Mouse (Mus musculus) kidney, postnatal 36 days (tissue): ENCODE results near the gene Trim69.

ENCODE experiments used
- DNase-seq, 2 experiments: peaks; one replicate each; pipeline ENCODE4 v3.0.0; 2021 to 2022; ENCODE audit warnings: mixed read lengths in 2 of 2

The Trim69 gene

GRCm38 (mm10) chr2:122160680-122161079, at the start of gene Trim69:
Gene Trim69 (plus strand): TSS chr2:122160700.
- peak; percentile 85 to 95 for DNase-seq

DNA sequence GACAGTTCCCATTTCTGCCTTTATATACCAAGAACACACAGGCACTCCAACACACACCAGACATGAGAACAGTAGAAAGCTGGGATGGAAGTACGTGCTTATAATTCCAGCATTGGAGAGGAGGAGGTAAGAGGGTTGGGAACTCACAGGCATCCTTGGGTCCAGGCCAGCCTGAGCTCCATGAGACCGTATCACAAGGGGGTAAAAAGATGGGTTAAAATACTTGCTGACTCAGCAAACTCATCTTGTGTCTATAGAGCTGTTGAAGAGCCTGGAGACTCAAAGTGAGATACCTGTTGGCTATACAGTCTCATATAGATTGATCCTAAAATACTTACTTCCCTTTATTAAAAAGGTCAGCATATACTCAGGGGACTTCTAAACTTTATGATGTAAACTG, 43.6 kb upstream of the Trim69 start:
- no peak for DNase-seq

GRCm38 (mm10) chr2:122117961-122118958, 42.2 kb upstream of the Trim69 start, which contains the start of gene Spg11:
Gene Spg11 (minus strand): TSS chr2:122118386.
- peak; percentile 98 for DNase-seq

GRCm38 (mm10) chr2:122125680-122126572, 34.6 kb upstream of the Trim69 start:
- no peak for DNase-seq

GRCm38 (mm10) chr2:122126765-122127347, 33.6 kb upstream of the Trim69 start:
- no peak for DNase-seq

DNA sequence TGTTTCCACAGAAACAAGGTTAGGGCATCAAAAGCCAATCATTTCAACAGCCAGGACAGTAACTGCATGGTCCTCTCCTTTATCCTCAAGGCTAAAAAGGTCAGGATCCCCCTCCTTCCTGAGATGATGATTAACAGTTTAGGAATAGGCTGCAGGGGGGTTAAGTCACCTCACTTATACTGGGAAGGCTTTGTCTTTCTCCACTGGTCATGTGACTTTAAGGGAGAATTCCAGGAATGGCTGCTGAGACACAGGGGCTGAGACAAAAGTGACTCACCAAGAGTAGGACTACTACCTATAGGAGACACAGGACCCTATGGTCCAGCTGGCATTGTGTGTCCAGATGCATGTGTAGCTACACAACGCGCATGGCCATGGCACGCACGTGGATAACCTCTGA, 32.9 kb upstream of the Trim69 start:
- no peak for DNase-seq

- no peak for DNase-seq
These were observed 28.4 kb upstream of the Trim69 start for GRCm38 (mm10) chr2:122132078-122132477.

- no peak for DNase-seq
These were observed 27.9 kb upstream of the Trim69 start for GRCm38 (mm10) chr2:122132618-122133017.

GRCm38 (mm10) chr2:122137839-122138465, 22.5 kb upstream of the Trim69 start:
- DNase-seq = no peak

DNA sequence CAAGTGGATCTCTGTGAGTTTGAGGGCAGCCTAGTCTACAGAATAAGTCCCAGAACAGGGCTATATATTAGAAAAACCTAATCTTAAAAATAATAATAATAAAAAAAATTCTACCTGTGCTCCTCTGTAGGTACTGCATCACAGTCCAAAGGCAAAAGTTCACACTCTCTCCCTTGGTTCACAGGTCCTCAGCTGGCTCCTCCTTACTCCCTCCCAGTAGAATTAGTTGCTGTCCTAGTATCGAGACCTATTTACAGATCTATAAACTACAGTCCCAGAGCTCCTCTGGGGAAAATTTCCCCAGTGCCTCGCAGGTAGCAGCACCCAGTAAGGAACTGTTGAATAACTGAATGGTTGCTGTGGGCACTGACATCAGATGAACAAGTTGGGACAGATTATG, 19.7 kb upstream of the Trim69 start:
- DNase-seq = no peak

DNA sequence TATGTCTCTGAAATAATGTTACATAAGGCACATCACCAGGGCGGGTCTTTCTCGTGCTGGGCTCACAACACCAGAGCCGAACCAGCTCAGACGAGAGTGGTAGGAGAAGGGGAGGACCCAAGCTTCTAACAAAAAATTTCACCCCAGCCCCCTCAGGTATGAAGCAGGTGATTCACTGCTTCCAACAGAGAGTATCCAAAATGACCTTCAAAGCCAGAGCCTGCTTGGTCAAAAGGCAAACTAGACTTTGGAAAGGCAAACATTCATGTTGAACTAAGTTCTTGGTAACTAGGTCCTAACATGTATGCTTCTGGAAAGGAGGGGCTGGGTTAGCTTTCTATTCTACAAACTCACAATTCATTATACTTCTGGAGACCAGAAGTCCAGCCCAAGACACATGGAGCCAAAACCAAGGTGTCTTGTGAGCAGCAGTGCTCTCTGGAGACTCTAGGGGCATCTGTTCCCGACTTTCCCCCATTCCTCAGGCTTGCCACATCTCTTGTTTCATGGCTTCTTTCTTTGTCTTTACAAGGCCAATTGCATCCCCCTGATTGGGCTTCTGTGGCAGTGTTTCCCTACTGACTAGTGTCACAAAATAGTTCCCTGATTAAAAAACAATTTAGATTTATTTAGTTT, 19.1 kb upstream of the Trim69 start:
- no peak for DNase-seq

- DNase-seq = no peak
These were observed 17.4 kb upstream of the Trim69 start for GRCm38 (mm10) chr2:122143111-122143510.

DNA sequence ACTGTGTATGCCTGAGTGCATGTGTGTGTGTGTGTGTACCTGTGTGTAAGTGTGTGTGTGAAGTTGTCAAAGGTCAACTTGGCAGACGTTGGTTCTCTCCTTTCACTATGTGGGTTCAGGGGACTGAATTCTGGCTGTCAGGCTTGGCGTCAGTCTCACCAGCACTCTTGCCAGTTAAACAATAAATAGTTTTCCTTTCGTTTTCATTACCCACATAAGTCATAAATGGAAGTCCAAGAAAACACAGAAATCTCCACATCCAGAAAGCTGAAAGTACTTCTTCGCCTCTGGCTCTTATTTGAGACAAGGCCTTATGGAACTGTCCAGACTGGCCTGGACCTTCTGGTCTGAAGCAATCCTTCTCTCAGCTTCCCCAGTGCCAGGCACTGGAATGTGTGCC, 14.7 kb upstream of the Trim69 start:
- no peak for DNase-seq

- DNase-seq = peak; percentile 12 to 36
These were observed 13.8 kb upstream of the Trim69 start for GRCm38 (mm10) chr2:122146687-122147086.

GRCm38 (mm10) chr2:122147508-122148241, 12.8 kb upstream of the Trim69 start, which contains the start of gene B2m:
Gene B2m (plus strand): TSS chr2:122147686.
- DNase-seq = peak; percentile 95 to 97

GRCm38 (mm10) chr2:122148242-122148917, 12.1 kb upstream of the Trim69 start:
- DNase-seq = peak; percentile 89 to 90

GRCm38 (mm10) chr2:122149316-122149715, 11.2 kb upstream of the Trim69 start:
- DNase-seq = no peak

GRCm38 (mm10) chr2:122149716-122150115, 10.8 kb upstream of the Trim69 start:
- no peak for DNase-seq

DNA sequence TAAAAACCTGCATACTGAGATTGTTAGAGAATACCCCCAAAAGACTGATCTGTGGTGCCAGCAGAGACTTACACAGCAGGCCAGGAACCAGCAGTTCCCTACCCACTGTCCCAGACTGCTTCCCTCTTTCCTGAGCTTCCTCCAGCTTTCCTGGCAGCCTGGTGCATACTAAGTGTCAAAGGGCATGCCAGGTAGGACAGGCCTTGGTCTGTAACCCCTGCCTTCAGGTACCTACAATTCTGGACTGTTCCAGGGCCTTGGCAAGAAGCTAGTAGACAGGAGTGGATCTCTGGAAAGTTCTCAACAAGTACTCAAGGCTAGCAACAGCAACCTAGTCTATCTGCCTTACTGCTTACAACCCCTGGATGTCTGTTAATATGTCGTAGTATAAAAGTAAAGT, 9.3 kb upstream of the Trim69 start:
- no peak for DNase-seq

DNA sequence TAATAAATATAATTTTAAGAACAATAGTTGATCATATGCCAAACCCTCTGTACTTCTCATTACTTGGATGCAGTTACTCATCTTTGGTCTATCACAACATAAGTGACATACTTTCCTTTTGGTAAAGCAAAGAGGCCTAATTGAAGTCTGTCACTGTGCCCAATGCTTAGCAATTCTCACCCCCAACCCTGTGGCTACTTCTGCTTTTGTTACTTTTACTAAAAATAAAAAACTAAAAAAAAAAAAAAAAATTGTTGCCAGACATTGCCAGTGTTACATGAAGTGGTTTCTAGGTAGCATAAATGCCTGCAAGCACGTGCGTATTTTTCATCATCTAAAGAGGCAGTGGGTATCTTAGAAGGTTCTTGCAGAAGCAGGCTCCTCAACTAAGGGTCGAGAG, 7.7 kb upstream of the Trim69 start:
- no peak for DNase-seq
